Mouse (Mus musculus): Measurements from ENCODE around the gene Zc3hav1l. TPM values are rescaled to one million over a fixed set of nuclear protein-coding genes. Genes with fewer than 3 reads are reported as not detected.

Zc3hav1l gene
- total RNA-seq, 2 experiments from 2014 or later: 2.9 to 3.5 TPM

- intact Hi-C loops (cut with DNase I): no loop called here
- DNase-seq (ENCODE audit: extremely low spot score in 1 of 2, low spot score in 2 of 2): no peak
Observed at GRCm38 (mm10) chr6:38240618-38241017, 58.4 kb downstream of the Zc3hav1l start.

GRCm38 (mm10) chr6:38238382-38238781 is 60.7 kb downstream of the Zc3hav1l start:
- no peak for DNase-seq (ENCODE audit: extremely low spot score in 1 of 2, low spot score in 2 of 2)
- intact Hi-C loops (cut with DNase I): no loop called here

Other genes starting within 250 kb of the Zc3hav1l start
- gene Tmem213, start 190.0 kb downstream of the Zc3hav1l start, total RNA-seq (2021): not detected
- gene Atp6v0a4, start 174.7 kb downstream of the Zc3hav1l start, total RNA-seq (2021): 1 to 10 TPM; 4.6 to 5.3 TPM
- 10 to 100 TPM; 36.6 to 37.1 TPM for gene D630045J12Rik, start 45.2 kb downstream of the Zc3hav1l start, total RNA-seq (2021)
- gene Zc3hav1, start 55.3 kb upstream of the Zc3hav1l start, total RNA-seq (2021): 1 to 10 TPM; 2.9 TPM
- gene Ttc26, start 82.2 kb upstream of the Zc3hav1l start, total RNA-seq (2021): 1 to 10 TPM; 8.7 to 9.2 TPM
- 10 to 100 TPM; 40.0 to 42.2 TPM for gene Ubn2, start 134.7 kb upstream of the Zc3hav1l start, total RNA-seq (2021)
- 10 to 100 TPM; 53.2 to 61.3 TPM for gene Fmc1, start 234.2 kb upstream of the Zc3hav1l start, total RNA-seq (2021)

All from left cerebral cortex, postnatal 10 days (tissue).